Mouse (Mus musculus): ENCODE measurements around the gene Aff1. TPM values are rescaled to one million over a fixed set of nuclear protein-coding genes. Genes with fewer than 3 reads are reported as not detected.
A peak's percentile ranks its signal among the peaks of the same experiment; 100 is the strongest.

Aff1 gene
- polyA plus RNA-seq, 1 experiment from 2014 or later, result 8.1 TPM

GRCm38 (mm10) chr5:103813291-103813690, 121.1 kb downstream of the Aff1 start:
- Histone ChIP-seq H3K4me1 (0 out of 2 replicates have a peak, but pooled peaks cover 4% of the 10 kb centered on the region), H3K27ac (no peak overlapping the region), H3K36me3 (no peaks in the 10 kb centered on the region), H3K4me3 (no peak overlapping the region), H3K27me3 (ENCODE audit: insufficient read depth, poor library complexity, severe bottlenecking) (no peaks in the 10 kb centered on the region), H3K9me3 (no peaks in the 10 kb centered on the region)
- WGBS, result 78% methylated on average over 5 of the region's 5 CpGs
- no peak for DNase-seq (ENCODE audit: low spot score)

- Histone ChIP-seq H3K4me3 (no peak overlapping the region), H3K36me3 (no peaks in the 10 kb centered on the region), H3K9me3 (no peaks in the 10 kb centered on the region), H3K4me1 (0 out of 2 replicates have a peak, but pooled peaks cover 4% of the 10 kb centered on the region), H3K27me3 (ENCODE audit: insufficient read depth, poor library complexity, severe bottlenecking) (no peaks in the 10 kb centered on the region), H3K27ac (no peak overlapping the region)
- WGBS, result 81% methylated on average over 12 of the region's 12 CpGs
- no peak for DNase-seq (ENCODE audit: low spot score)
Measured at GRCm38 (mm10) chr5:103813997-103814542, 121.9 kb downstream of the Aff1 start.

GRCm38 (mm10) chr5:103814551-103815248, 122.5 kb downstream of the Aff1 start:
- H3K4me3 ChIP-seq, result no peak overlapping the region
- H3K27ac ChIP-seq, result no peak overlapping the region
- H3K36me3 ChIP-seq, result no peaks in the 10 kb centered on the region
- 0 out of 2 replicates have a peak, but pooled peaks cover 4% of the 10 kb centered on the region for H3K4me1 ChIP-seq
- H3K9me3 ChIP-seq, result no peaks in the 10 kb centered on the region
- DNase-seq (ENCODE audit: low spot score), result no peak
- WGBS, result 65% methylated on average over 16 of the region's 16 CpGs
- no peaks in the 10 kb centered on the region for H3K27me3 ChIP-seq (ENCODE audit: insufficient read depth, poor library complexity, severe bottlenecking)

- Histone ChIP-seq H3K9me3 (no peaks in the 10 kb centered on the region), H3K27ac (no peak overlapping the region), H3K36me3 (no peaks in the 10 kb centered on the region), H3K4me3 (no peak overlapping the region), H3K27me3 (ENCODE audit: insufficient read depth, poor library complexity, severe bottlenecking) (no peaks in the 10 kb centered on the region), H3K4me1 (0 out of 2 replicates have a peak, but pooled peaks cover 4% of the 10 kb centered on the region)
- WGBS, result 67% methylated on average over 4 of the region's 4 CpGs
- no peak for DNase-seq (ENCODE audit: low spot score)
Measured at GRCm38 (mm10) chr5:103815249-103815617, 123.1 kb downstream of the Aff1 start.

GRCm38 (mm10) chr5:103816718-103817117, 124.5 kb downstream of the Aff1 start:
- DNase-seq (ENCODE audit: low spot score), result no peak
- WGBS, result 92% methylated on average over 3 of the region's 3 CpGs
- Histone ChIP-seq H3K27ac (no peak overlapping the region), H3K4me1 (peaks cover 9% of the 10 kb centered on the region), H3K9me3 (no peaks in the 10 kb centered on the region), H3K27me3 (ENCODE audit: insufficient read depth, poor library complexity, severe bottlenecking) (no peaks in the 10 kb centered on the region), H3K36me3 (no peaks in the 10 kb centered on the region), H3K4me3 (no peak overlapping the region)

- Histone ChIP-seq H3K27ac (no peak overlapping the region), H3K27me3 (ENCODE audit: insufficient read depth, poor library complexity, severe bottlenecking) (no peaks in the 10 kb centered on the region), H3K4me3 (no peak overlapping the region), H3K9me3 (no peaks in the 10 kb centered on the region), H3K4me1 (peaks cover 9% of the 10 kb centered on the region), H3K36me3 (no peaks in the 10 kb centered on the region)
- WGBS, result 22% methylated on average over 1 of the region's 1 CpGs
- DNase-seq (ENCODE audit: low spot score), result peak; percentile 90
Measured at GRCm38 (mm10) chr5:103817754-103818153, 125.6 kb downstream of the Aff1 start.

- Histone ChIP-seq H3K9me3 (no peaks in the 10 kb centered on the region), H3K27ac (no peak overlapping the region), H3K4me3 (no peak overlapping the region), H3K36me3 (no peaks in the 10 kb centered on the region), H3K27me3 (ENCODE audit: insufficient read depth, poor library complexity, severe bottlenecking) (no peaks in the 10 kb centered on the region), H3K4me1 (peaks cover 9% of the 10 kb centered on the region)
- DNase-seq (ENCODE audit: low spot score), result no peak
- 87% methylated on average over 9 of the region's 9 CpGs for WGBS
Measured at GRCm38 (mm10) chr5:103818602-103819001, 126.4 kb downstream of the Aff1 start.

GRCm38 (mm10) chr5:103819674-103820073, 127.5 kb downstream of the Aff1 start:
- WGBS, result 88% methylated on average over 1 of the region's 1 CpGs
- Histone ChIP-seq H3K27me3 (ENCODE audit: insufficient read depth, poor library complexity, severe bottlenecking) (no peaks in the 10 kb centered on the region), H3K27ac (no peak overlapping the region), H3K4me3 (no peak overlapping the region), H3K9me3 (no peaks in the 10 kb centered on the region), H3K4me1 (peaks cover 9% of the 10 kb centered on the region), H3K36me3 (no peaks in the 10 kb centered on the region)
- no peak for DNase-seq (ENCODE audit: low spot score)

GRCm38 (mm10) chr5:103821062-103821461, 128.9 kb downstream of the Aff1 start:
- H3K36me3 ChIP-seq, result peaks cover 2% of the 10 kb centered on the region; the same call in 1 of the 2 replicates
- no peak overlapping the region for H3K27ac ChIP-seq
- DNase-seq (ENCODE audit: low spot score), result no peak
- WGBS, result 60% methylated on average over 9 of the region's 9 CpGs
- H3K4me1 ChIP-seq, result peaks cover 9% of the 10 kb centered on the region
- H3K9me3 ChIP-seq, result no peaks in the 10 kb centered on the region
- no peaks in the 10 kb centered on the region for H3K27me3 ChIP-seq (ENCODE audit: insufficient read depth, poor library complexity, severe bottlenecking)
- no peak overlapping the region for H3K4me3 ChIP-seq

- peaks cover 5% of the 10 kb centered on the region; the same call in 1 of the 2 replicates for H3K36me3 ChIP-seq
- no peak overlapping the region for H3K27ac ChIP-seq
- WGBS, result 82% methylated on average over 13 of the region's 13 CpGs
- no peak overlapping the region for H3K4me3 ChIP-seq
- no peaks in the 10 kb centered on the region for H3K27me3 ChIP-seq (ENCODE audit: insufficient read depth, poor library complexity, severe bottlenecking)
- no peak for DNase-seq (ENCODE audit: low spot score)
- no peaks in the 10 kb centered on the region for H3K9me3 ChIP-seq
- H3K4me1 ChIP-seq, result peaks cover 9% of the 10 kb centered on the region
Measured at GRCm38 (mm10) chr5:103821500-103822298, 129.5 kb downstream of the Aff1 start.

GRCm38 (mm10) chr5:103822949-103823348, 130.8 kb downstream of the Aff1 start:
- H3K4me1 ChIP-seq, result peaks cover 9% of the 10 kb centered on the region
- WGBS, result 87% methylated on average over 5 of the region's 5 CpGs
- no peaks in the 10 kb centered on the region for H3K9me3 ChIP-seq
- no peak overlapping the region for H3K4me3 ChIP-seq
- H3K27ac ChIP-seq, result no peak overlapping the region
- H3K36me3 ChIP-seq, result peaks cover 5% of the 10 kb centered on the region; the same call in 1 of the 2 replicates
- H3K27me3 ChIP-seq (ENCODE audit: insufficient read depth, poor library complexity, severe bottlenecking), result no peaks in the 10 kb centered on the region
- no peak for DNase-seq (ENCODE audit: low spot score)

GRCm38 (mm10) chr5:103828304-103828703, 136.1 kb downstream of the Aff1 start:
- peaks cover 8% of the 10 kb centered on the region; the same call in 1 of the 2 replicates for H3K36me3 ChIP-seq
- H3K9me3 ChIP-seq, result no peaks in the 10 kb centered on the region
- peak; percentile 89 for DNase-seq (ENCODE audit: low spot score)
- H3K4me3 ChIP-seq, result peak overlapping the region; percentile 28; the same call in 1 of the 2 replicates
- peaks cover 18% of the 10 kb centered on the region for H3K4me1 ChIP-seq
- H3K27me3 ChIP-seq (ENCODE audit: insufficient read depth, poor library complexity, severe bottlenecking), result no peaks in the 10 kb centered on the region
- WGBS, result 42% methylated on average over 21 of the region's 21 CpGs
- peak overlapping the region; percentile 65 for H3K27ac ChIP-seq

GRCm38 (mm10) chr5:103828729-103829128, 136.6 kb downstream of the Aff1 start:
- Histone ChIP-seq H3K4me3 (peak overlapping the region; percentile 28; the same call in 1 of the 2 replicates), H3K36me3 (peaks cover 12% of the 10 kb centered on the region), H3K27ac (peak overlapping the region; percentile 65), H3K4me1 (peaks cover 22% of the 10 kb centered on the region), H3K27me3 (ENCODE audit: insufficient read depth, poor library complexity, severe bottlenecking) (no peaks in the 10 kb centered on the region), H3K9me3 (no peaks in the 10 kb centered on the region)
- peak; percentile 86 for DNase-seq (ENCODE audit: low spot score)
- WGBS, result 31% methylated on average over 8 of the region's 8 CpGs

All from heart, embryonic 10.5 days (tissue).